Mouse (Mus musculus): ENCODE results near the gene Arhgef10l.
"Not testable (repeated sequence)": the region's sequence is repeated elsewhere in the genome, so short reads cannot be mapped to it uniquely, and the experiment has no call there.

Arhgef10l gene

GRCm38 (mm10) chr4:140601153-140601552 is 64.7 kb downstream of the Arhgef10l start:
- DNase-seq = no peak

- no peak for DNase-seq
Observed at GRCm38 (mm10) chr4:140598846-140599245, 67.0 kb downstream of the Arhgef10l start.

GRCm38 (mm10) chr4:140597928-140598327 is 67.9 kb downstream of the Arhgef10l start:
- no peak for DNase-seq

- peak; percentile 36 to 45 for DNase-seq
Observed at GRCm38 (mm10) chr4:140597378-140597777, 68.4 kb downstream of the Arhgef10l start.

GRCm38 (mm10) chr4:140593771-140594505 is 71.9 kb downstream of the Arhgef10l start:
- peak in 1 of 2 experiments; percentile 33 for DNase-seq

GRCm38 (mm10) chr4:140592990-140593770 is 72.6 kb downstream of the Arhgef10l start:
- no peak for DNase-seq

GRCm38 (mm10) chr4:140592217-140592759 is 73.5 kb downstream of the Arhgef10l start:
- peak; percentile 87 for DNase-seq

- no peak for DNase-seq
Observed at GRCm38 (mm10) chr4:140586478-140586877, 79.3 kb downstream of the Arhgef10l start.

- DNase-seq = no peak
Observed at GRCm38 (mm10) chr4:140584240-140584639, 81.6 kb downstream of the Arhgef10l start.

- DNase-seq = no peak
Observed at GRCm38 (mm10) chr4:140582390-140583088, 83.3 kb downstream of the Arhgef10l start.

- DNase-seq = peak; percentile 44 to 53
Observed at GRCm38 (mm10) chr4:140581730-140582389, 84.0 kb downstream of the Arhgef10l start.

- no peak for DNase-seq
Observed at GRCm38 (mm10) chr4:140581341-140581729, 84.5 kb downstream of the Arhgef10l start.

- DNase-seq = no peak
Observed at GRCm38 (mm10) chr4:140580866-140581265, 84.9 kb downstream of the Arhgef10l start.

- DNase-seq = peak; percentile 90 to 91
Observed at GRCm38 (mm10) chr4:140579576-140579975, 86.2 kb downstream of the Arhgef10l start.

GRCm38 (mm10) chr4:140579149-140579548 is 86.7 kb downstream of the Arhgef10l start:
- no peak for DNase-seq

- DNase-seq = no peak
Observed at GRCm38 (mm10) chr4:140576628-140577027, 89.2 kb downstream of the Arhgef10l start.

- DNase-seq = not testable (repeated sequence)
Observed at GRCm38 (mm10) chr4:140574863-140575262, 90.9 kb downstream of the Arhgef10l start.

GRCm38 (mm10) chr4:140572376-140572775 is 93.4 kb downstream of the Arhgef10l start:
- DNase-seq = no peak

GRCm38 (mm10) chr4:140569394-140569793 is 96.4 kb downstream of the Arhgef10l start:
- DNase-seq = no peak

- peak; percentile 62 to 63 for DNase-seq
Observed at GRCm38 (mm10) chr4:140567911-140568480, 97.8 kb downstream of the Arhgef10l start.

GRCm38 (mm10) chr4:140566785-140567184 is 99.0 kb downstream of the Arhgef10l start:
- no peak for DNase-seq

- not testable (repeated sequence) for DNase-seq
Observed at GRCm38 (mm10) chr4:140564459-140564858, 101.4 kb downstream of the Arhgef10l start.

Data from cerebellum, adult 18-20 months (tissue).